Mouse (Mus musculus) retina, embryonic 14.5 days (tissue): ENCODE measurements around the gene Bcl10.
"Not testable (repeated sequence)": the region's sequence is repeated elsewhere in the genome, so short reads cannot be mapped to it uniquely, and the experiment has no call there.

Source experiments
- DNase-seq: peaks from one replicate; pipeline ENCODE4 v3.0.0-alpha.2; 2015; ENCODE audit warnings: low spot score

Gene Bcl10

DNA sequence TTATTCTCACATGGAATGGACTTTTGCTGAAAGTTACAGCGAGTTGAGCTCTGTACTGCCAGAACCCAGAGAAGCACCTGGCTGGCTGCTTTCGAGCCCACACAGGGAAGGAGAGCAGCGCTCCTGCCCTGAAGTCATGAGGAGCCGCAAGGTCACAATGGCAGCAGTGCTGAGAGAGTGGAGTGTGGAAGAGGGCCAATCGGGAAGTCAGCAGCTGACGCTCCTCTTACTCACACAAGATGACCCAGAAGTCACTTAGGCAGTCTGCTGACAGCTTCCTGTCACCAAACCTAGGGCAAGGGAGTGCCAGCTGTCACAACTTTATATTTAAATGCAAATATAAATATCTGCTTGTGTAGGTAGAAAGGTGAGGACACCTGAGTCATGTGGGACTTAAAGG lies 9.3 kb upstream of the Bcl10 start:
- no peak for DNase-seq

DNA sequence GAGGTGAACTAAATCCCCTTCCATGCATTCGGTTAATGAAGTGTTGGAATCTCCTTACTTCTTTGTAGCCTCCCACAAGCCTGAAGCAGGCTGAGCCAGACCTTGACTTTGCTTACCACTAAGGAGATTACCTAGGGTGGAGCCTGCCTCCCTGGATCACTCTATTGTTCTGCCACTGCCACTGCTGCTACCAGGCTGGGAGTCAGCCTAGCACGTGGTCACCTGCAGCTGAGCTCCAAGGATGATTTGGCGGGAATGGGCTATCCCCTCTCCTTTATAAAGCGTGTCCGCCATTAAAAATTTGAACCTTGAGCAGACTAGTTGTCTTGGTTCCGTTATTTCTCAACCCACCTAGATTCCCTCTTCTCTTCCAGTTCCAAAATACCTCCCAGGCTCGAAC lies 8.7 kb upstream of the Bcl10 start:
- DNase-seq, result not testable (repeated sequence)

GRCm38 (mm10) chr3:145916374-145916773 lies 6.2 kb upstream of the Bcl10 start:
- no peak for DNase-seq

- no peak for DNase-seq
Observed at GRCm38 (mm10) chr3:145916826-145917225, 5.8 kb upstream of the Bcl10 start.

GRCm38 (mm10) chr3:145922971-145923370 lies 367 bp downstream of the Bcl10 start:
- no peak for DNase-seq

DNA sequence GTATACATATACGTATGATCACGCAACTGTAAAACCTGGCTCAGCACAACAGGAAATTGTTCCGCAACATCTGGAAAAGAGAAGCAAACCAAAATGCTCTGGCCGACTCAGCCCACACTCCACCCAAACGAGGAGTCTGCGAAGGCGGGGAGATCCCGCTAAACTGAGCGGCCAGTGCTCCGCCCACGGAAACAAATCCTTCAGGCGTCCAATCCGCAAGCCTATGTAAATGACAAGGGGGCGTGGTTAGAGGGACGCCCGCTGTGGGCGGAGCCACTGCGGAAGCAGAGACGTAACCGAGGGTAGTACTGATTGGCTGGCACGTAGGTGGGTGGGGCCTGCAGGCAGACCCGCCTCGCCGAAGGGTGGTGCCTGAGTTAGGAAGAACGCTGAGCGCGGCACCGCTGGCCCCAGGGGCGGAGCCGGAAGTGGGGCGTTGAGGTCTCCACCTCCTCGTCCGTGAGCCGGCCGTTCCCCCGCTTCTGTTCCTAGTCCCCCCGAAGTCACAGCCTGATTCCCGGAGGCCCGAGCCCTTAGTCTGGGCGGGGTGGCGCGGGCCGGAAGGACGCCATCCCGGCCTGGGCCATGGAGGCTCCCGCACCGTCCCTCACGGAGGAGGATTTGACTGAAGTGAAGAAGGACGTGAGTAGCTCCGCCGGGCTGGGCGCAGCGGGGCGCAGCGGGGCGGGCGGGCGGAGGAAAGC lies 1.4 kb downstream of the Bcl10 start:
- DNase-seq, result peak; percentile 100

DNA sequence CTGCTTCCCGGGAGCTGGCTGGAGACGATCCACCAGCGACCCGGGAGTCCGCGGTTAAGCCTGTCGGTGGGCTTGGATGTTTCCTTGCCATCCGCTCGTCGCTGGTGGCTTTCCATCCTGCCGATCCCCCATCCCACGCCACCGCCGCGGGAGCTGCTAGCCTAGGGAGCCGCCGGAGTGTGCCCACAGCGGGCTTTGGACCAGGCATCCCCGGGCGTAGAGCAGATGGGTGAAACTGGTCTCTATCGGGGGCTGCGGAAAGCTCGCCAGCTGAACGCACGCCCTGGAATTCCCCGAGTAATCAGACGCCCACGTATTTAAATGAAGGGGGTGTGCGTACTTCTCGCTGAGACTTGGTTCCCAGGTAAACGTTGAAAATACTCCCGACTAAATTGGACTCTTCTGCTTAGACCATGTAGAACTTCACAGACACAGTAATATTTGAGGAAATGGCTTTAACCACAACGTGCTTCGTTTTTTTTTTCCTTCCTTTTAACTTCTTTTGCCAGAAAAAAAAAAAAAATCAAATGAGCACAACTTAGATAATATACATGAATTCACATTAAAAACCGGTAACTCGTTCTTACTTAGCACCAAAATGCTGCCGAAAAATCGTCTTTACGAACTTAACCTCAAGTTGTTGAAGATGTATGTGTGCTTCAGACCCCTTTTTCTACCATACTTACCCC lies 2.2 kb downstream of the Bcl10 start:
- DNase-seq, result no peak

DNA sequence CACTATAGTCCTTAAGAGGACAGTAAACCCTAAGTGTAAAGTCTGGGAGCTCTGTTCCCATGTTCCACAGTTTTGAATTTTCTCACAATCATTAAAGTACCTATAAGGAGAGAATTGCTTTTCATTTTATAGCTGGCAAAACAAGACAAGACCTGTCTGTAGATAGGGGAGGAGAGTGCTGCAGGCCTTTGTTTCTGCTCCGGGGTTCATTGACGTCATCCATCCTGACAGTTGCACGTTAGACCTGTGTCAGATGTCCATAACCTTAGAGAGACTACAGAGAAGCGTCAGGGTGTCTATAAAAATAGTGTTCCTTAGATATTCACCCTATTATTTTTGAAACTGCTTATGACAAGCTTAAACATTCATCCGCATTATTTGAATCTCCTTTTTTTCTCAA lies 2.9 kb downstream of the Bcl10 start:
- no peak for DNase-seq

GRCm38 (mm10) chr3:145929525-145930400 lies 7.2 kb downstream of the Bcl10 start:
- DNase-seq, result no peak

- no peak for DNase-seq
Observed at GRCm38 (mm10) chr3:145933845-145934244, 11.2 kb downstream of the Bcl10 start.

DNA sequence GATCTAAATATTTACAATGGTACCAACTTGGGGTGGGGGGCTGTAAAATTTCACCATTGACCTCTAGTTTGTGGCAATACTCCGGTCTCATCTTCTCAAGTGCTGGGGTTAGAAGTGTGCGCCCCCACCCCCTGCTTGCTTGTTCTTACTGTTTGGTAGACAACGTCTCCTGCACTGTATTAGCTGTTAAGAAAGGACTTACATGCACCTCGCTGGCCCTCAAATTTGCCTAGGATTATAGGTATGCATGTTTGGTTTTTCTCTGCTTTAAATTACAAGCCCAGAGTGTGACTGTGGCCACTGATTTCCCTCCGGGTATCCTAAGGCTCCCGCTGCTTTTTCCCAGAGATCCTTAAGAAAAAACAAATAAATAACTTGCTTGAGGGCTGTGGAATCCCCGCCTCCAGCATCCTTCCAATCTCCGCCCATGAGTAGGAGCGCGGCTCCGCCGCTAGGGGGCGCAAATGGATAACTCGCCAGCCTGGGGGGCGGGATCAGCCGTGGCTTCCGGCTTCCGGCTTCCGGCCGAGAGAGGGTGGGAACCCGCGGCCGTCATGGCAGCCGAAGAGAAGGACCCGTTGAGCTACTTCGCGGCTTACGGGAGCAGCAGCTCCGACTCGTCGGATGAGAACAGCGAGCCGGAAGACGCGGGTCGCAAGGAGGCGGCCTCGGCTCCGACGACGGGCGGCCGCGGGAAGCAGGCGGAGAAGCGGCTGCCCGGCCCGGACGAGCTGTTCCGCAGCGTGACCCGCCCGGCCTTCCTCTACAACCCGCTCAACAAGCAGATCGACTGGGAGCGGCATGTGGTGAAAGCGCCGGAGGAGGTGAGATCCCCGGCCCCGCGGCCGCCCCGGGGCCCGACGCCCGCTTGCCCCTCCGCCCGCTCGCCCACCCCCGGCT lies 15.2 kb downstream of the Bcl10 start, which contains the start of gene 2410004B18Rik:
TSS of gene 2410004B18Rik (plus strand) at position 510 of the 900 bp plus-strand sequence.
- DNase-seq, result peak; percentile 97

- peak; percentile 47 for DNase-seq
Observed at GRCm38 (mm10) chr3:145938405-145939349, 16.1 kb downstream of the Bcl10 start.

DNA sequence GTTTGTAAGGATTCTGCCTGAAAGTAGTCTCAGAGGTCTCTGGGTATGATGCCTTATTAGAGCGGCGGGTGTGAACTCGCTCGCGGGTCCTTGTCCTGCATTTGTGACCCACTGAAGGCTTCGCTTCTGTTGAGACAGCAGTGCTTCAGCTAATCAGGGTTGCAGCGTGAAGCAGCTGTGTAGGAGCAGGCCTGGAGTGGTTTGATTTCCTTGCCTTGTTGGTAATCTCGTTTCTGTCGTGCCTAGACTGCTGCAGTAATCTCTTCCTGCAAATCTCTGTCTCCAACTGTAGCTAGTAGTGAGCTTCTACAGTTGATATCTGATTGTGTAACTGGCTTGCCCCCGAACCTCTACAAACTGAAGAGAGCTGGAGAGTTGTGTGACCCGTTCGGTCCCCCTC lies 16.8 kb downstream of the Bcl10 start:
- DNase-seq, result no peak

GRCm38 (mm10) chr3:145939971-145940370 lies 17.4 kb downstream of the Bcl10 start:
- DNase-seq, result no peak

GRCm38 (mm10) chr3:145941971-145942370 lies 19.4 kb downstream of the Bcl10 start:
- peak; percentile 85 for DNase-seq

- DNase-seq, result no peak
Observed at GRCm38 (mm10) chr3:145944348-145944747, 21.7 kb downstream of the Bcl10 start.

- no peak for DNase-seq
Observed at GRCm38 (mm10) chr3:145945904-145946303, 23.3 kb downstream of the Bcl10 start.

DNA sequence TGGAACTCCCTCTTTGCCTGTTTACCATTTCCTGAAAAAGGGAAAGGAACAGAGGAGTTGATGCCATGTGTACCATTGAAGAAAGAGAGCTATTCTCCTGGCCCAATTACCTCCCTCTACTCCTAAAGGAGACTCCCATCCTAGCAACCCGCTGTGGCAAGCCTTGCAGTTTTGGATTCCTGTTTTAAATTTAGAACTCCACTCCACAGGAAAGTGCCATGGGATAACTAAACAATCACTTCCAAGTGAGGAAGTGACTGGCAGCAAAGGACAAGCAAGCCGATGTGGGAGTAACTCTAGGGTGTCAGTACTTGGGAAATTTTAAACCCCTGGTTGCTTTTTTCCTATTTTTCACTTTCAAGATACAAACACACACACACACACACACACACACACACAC lies 24.1 kb downstream of the Bcl10 start:
- no peak for DNase-seq

DNA sequence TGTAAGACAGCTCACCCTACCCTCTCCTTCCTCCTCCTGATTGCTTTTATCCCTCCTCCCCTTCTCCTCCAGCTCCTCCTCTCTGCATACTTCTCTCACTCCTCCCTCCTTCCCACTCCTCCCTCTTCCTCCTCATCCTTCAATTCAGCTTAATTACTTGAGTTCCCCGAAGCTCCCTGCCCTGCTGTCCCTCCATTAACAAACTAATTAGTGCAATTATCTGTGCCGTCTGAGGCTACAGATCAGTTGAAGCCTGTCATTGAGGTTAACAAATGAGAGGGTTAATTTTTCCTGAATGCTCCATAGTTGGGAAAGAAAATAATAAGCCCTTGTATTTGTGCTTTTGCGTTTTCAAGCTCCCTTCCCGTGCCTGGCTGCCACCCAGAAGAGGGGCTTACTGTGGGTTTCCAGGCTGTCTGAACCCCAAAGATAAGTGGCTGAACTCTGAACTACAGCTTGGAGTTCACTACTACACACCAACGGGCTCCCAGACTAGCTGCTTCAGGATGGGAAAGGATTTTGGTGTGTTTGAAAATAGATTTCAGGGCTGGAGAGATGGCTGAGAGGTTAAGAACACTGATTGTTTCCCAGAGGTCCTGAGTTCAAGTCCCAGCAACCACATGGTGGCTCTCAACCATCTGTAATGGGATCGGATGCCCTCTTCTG lies 25.1 kb downstream of the Bcl10 start:
- peak; percentile 66 for DNase-seq
